Mouse (Mus musculus) kidney, postnatal 0 days (tissue): ENCODE measurements around the gene Foxn1. TPM values are rescaled to one million over a fixed set of nuclear protein-coding genes. Genes with fewer than 3 reads are reported as not detected.
A peak's percentile ranks its signal among the peaks of the same experiment; 100 is the strongest.

Experiments used
- ATAC-seq: fragments of 200-750 bp; cut with Nextera tagmentation; replicated peaks from 2 replicates; pipeline ENCODE4 v1.8.0; 2017; ENCODE audit warnings: low read depth, moderate number of reproducible peaks, moderate TSS enrichment, moderate library complexity; ENCODE audit not compliant: low FRiP score
- DNase-seq: peaks from one replicate; pipeline ENCODE4 v3.0.0-alpha.2; 2016; ENCODE audit warnings: low spot score
- H3K27ac ChIP-seq: fragments of 300-500 bp; sonication (generic); 2 replicates; pipeline ENCODE4 v1.5.1; 2014; ENCODE audit warnings: mild to moderate bottlenecking
- H3K27me3 ChIP-seq: fragments of 300-500 bp; sonication (generic); 2 replicates; pipeline ENCODE4 v1.6.1; 2014; ENCODE audit warnings: low read length, mixed read lengths; ENCODE audit not compliant: insufficient read depth
- H3K36me3 ChIP-seq: fragments of 300-500 bp; sonication (generic); 2 replicates; pipeline ENCODE4 v1.6.1; 2014; ENCODE audit warnings: low read length, mixed read lengths; ENCODE audit not compliant: insufficient read depth
- H3K4me1 ChIP-seq: fragments of 300-500 bp; sonication (generic); replicated peaks from 2 replicates; pipeline ENCODE4 v1.6.1; 2014; ENCODE audit warnings: antibody characterized with exemption, low read length, mixed read lengths; ENCODE audit not compliant: insufficient read depth
- H3K4me2 ChIP-seq: fragments of 300-500 bp; sonication (generic); 2 replicates; pipeline ENCODE4 v1.6.1; 2014; ENCODE audit warnings: mild to moderate bottlenecking, low read length, moderate library complexity, mixed read lengths
- H3K4me3 ChIP-seq: fragments of 300-500 bp; sonication (generic); replicated peaks from 2 replicates; pipeline ENCODE4 v1.5.1; 2014; ENCODE audit warnings: low read depth, low read length
- H3K9ac ChIP-seq: fragments of 300-500 bp; sonication (generic); 2 replicates; pipeline ENCODE4 v1.6.1; 2014; ENCODE audit warnings: low read depth, low read length
- H3K9me3 ChIP-seq: fragments of 300-500 bp; sonication (generic); replicated peaks from 2 replicates; pipeline ENCODE4 v1.6.1; 2016; ENCODE audit warnings: low read length, inconsistent platforms, mixed read lengths
- CTCF ChIP-seq: IDR thresholded peaks from 2 replicates; pipeline ENCODE4 v1.5.1; 2016; ENCODE audit warnings: antibody characterized with exemption, low read depth, mild to moderate bottlenecking, moderate library complexity
- WGBS: fragments of 180-500 bp; shearing (Covaris S2); extraction: QIAGEN DNeasy Blood & Tissue Kit; methylation state at CpG from one replicate; pipeline ENCODE4 v1.1.7; 2014; 5-methylcytosine and 5-hydroxymethylcytosine counted together
- polyA plus RNA-seq: library from polyadenylated mRNA; unstranded; fragments of >200 nt; fragmentation: Nextera tagmentation; extraction: Ambion mirVana; gene quantifications from 2 replicates; pipeline ENCODE4 v1.2.1, GENCODE M21; 2015

Foxn1 gene
- polyA plus RNA-seq, 1 experiment from 2014 or later, result not detected

DNA sequence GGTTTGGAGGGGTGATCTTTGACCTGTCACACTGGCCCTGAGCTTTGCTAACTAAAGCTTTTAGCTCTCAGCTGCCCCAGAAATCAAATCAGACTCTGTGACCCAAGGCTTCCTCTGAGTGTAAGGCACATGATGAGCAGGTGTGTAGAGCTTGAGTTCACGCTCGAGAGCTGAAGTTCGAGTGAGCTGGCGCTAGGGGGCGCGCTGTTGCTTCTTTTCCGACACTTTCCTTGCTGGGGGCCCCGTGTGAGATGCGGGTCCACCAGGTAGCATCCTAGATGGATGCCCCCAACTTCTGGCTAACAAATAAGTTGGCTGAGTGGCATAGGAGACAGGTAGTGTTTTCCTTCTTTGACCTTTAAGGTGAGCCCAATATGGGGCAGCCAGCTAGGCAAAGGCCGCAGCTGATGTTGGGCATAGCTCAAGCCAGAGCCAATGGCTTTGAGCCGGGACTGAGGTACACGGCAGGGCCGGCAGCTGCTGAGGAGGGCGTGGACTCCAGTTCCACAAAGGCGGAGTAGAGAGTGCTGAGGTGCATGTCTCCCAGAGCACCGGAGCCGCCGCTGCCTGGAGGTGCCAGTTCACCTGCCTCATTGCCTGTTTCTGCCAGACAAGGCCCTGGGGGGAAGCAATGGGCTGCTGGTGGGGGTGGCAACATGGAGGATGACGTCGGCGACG lies 27.9 kb downstream of the Foxn1 start:
- no peak for ATAC-seq
- no peaks in the 10 kb centered on the region for H3K9me3 ChIP-seq
- 19% methylated on average over 22 of the region's 22 CpGs for WGBS
- peak; percentile 69 for TF ChIP-seq CTCF
- no peaks in the 10 kb centered on the region for H3K27me3 ChIP-seq
- DNase-seq, result peak; percentile 42
- H3K36me3 ChIP-seq, result no peaks in the 10 kb centered on the region
- H3K4me2 ChIP-seq, result no peak overlapping the region
- H3K9ac ChIP-seq, result no peak overlapping the region
- H3K4me3 ChIP-seq, result no peak overlapping the region
- H3K27ac ChIP-seq, result no peak overlapping the region
- 0 out of 2 replicates have a peak, but pooled peaks cover 5% of the 10 kb centered on the region for H3K4me1 ChIP-seq

DNA sequence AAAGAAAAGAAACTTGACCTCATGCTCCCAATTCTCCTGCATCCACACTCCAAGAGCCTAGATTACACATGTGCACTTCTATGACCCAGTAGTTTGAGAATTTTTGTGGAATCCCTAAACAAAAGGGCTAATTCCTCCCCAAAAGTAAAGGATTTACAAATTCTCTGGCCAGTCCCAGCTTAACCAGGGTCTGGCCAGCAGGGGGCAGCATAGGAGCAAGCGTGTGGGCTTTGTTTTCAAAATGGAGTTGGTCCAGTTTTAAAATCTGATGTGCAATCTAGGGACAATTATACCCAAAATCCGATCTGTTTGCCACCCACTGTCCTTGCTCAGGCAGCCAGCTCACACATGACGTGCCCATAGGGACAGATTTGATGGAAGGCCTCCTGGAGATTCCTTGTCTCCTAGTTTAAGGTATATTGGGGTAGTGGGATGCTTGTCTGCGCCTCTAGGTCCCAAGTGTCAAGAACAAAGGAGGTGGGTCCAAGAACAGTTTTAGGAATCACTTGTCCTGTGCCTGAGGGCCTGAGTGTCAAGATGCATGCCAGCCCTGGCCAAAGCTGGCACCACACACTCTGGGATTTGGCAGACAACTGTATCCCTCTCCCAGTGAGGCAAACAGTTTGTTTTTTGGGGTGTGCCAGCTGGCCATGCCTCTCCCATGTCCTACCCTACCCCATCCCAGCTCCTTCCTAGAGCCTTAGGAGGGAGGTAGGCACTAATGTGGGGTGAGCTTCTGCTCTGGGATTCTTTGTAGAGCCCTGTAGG lies 30.7 kb downstream of the Foxn1 start:
- no peak for ATAC-seq
- no peak overlapping the region for H3K4me3 ChIP-seq
- H3K9me3 ChIP-seq, result no peaks in the 10 kb centered on the region
- H3K9ac ChIP-seq, result no peak overlapping the region
- H3K27me3 ChIP-seq, result no peaks in the 10 kb centered on the region
- H3K4me2 ChIP-seq, result no peak overlapping the region
- peak; percentile 70 for DNase-seq
- no peaks in the 10 kb centered on the region for H3K36me3 ChIP-seq
- 37% methylated on average over 4 of the region's 4 CpGs for WGBS
- no peak overlapping the region for H3K27ac ChIP-seq
- no peaks in the 10 kb centered on the region for H3K4me1 ChIP-seq
- peak; percentile 93 for TF ChIP-seq CTCF

DNA sequence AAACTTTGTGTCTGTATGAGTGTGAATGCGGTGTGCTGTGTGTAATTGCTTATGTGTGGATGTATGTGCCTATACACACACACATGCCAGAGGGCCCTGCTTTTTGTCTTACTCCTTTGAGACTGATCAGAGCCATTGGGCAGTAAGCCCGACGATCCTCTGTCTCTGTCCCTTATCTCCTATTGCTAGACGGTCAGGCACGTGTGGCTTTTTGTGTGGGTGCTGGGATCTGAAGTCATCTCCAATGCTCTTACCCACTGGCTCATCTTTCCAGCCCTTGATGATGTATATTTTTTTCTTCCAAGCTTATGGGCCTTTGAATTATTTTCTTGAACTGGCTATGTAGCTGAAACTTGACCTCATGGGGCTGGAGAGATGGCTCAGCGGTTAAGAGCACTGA lies 31.5 kb downstream of the Foxn1 start:
- no peak for TF ChIP-seq CTCF
- Histone ChIP-seq H3K4me2 (no peak overlapping the region), H3K36me3 (no peaks in the 10 kb centered on the region), H3K4me1 (no peaks in the 10 kb centered on the region), H3K4me3 (no peak overlapping the region), H3K27me3 (no peaks in the 10 kb centered on the region), H3K9ac (no peak overlapping the region), H3K9me3 (no peaks in the 10 kb centered on the region), H3K27ac (no peak overlapping the region)
- DNase-seq, result no peak
- WGBS, result 87% methylated on average over 6 of the region's 6 CpGs
- ATAC-seq, result no peak

DNA sequence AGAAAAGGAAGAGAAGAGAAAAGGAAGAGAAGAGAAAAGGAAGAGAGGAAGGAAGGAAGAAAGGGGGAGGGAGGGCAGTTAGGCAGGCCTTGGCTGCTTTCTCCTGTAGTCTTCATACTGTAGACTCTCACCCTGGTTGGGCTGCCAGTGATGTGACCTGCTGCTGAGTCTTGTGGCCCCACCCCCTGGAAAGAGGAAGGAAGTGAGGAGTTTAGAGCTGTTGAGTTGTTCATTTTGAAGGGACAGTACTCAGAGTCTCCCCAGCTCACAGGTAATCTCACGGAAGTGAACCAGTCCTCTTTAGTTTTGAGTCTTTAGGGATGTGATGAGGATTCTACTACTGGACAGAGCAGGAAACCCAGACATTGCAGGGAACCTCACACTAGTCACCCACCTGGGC lies 33.3 kb downstream of the Foxn1 start:
- no peak for TF ChIP-seq CTCF
- 85% methylated on average over 1 of the region's 1 CpGs for WGBS

DNA sequence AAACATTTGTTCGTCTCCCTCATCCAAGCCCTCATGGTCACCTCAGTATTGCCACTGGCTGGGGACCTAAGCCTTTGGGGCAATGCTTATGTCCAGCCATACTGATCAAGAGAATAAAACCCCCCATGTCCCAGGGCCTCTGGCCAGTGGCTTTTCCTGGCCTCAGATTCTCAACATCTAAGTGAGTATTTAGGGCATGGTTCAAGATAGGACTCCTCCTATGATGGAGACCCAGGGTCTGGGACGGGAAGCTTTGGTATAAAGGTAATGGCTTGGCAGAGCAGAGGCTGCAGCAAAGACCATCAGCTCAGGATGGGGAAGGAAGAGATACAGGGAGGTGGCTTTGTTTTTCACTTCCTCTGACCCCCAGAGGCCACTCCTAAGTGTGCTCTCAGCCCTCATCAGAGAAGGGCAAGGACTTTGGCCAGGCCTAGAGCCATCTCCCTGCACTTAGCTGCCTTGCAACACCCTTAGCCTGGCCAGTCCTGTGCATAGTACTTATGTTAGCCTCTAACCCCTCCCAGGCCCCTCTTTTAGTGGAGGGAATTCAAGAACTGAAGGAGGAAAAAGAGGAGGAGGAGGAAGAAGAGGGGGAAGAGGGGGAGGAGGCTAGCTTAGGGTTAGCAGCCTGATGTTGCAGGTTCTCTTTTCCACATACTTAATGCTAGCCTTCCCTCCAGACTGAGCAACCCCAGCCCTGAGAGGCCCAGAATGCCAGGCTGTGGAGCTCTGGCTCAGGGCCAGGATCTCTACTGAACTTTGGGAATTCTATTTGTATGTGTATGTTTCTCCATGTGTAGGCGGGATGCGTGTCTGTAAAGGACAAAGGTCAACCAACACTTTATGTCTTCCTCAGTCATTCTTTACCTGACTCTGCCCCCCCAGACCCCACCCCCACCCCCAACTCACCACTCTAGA lies 36.7 kb downstream of the Foxn1 start:
- Histone ChIP-seq H3K9ac (no peak overlapping the region), H3K4me3 (no peak overlapping the region), H3K27me3 (no peaks in the 10 kb centered on the region), H3K27ac (0 out of 2 replicates have a peak overlapping the region, but pooled peaks have one; percentile 1), H3K36me3 (0 out of 2 replicates have a peak, but pooled peaks cover 3% of the 10 kb centered on the region), H3K9me3 (no peaks in the 10 kb centered on the region), H3K4me1 (peaks cover 4% of the 10 kb centered on the region; the same call in 1 of the 2 replicates), H3K4me2 (no peak overlapping the region)
- no peak for TF ChIP-seq CTCF
- 66% methylated on average over 4 of the region's 4 CpGs for WGBS
- ATAC-seq (no peak), DNase-seq (no peak)

More for the DNA sequence above, 33.3 kb downstream of the Foxn1 start:
- Histone ChIP-seq H3K4me3 (no peak overlapping the region), H3K27me3 (no peaks in the 10 kb centered on the region), H3K9ac (no peak overlapping the region), H3K4me2 (no peak overlapping the region), H3K4me1 (no peaks in the 10 kb centered on the region), H3K9me3 (no peaks in the 10 kb centered on the region), H3K36me3 (0 out of 2 replicates have a peak, but pooled peaks cover 3% of the 10 kb centered on the region), H3K27ac (no peak overlapping the region)
- ATAC-seq, result no peak
- DNase-seq, result no peak

DNA sequence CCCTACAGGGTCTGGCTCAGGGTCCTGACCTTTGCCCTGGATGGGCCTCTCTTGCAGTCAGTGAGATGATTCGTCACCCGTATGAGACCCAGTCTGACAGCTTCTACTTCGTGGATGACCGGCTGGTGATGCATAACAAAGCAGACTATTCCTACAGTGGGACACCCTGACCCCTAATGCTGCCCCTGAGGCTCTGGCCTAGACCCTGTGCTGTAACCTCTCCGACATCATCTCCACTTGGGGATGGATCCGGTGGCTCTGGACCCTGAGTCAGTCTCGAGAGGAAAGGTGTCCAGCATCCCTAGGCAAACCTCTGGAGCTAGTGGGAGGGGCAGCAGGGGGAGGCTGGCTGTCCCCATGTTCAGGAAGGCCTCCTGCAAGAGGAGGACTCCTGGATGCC lies 37.9 kb downstream of the Foxn1 start:
- Histone ChIP-seq H3K4me3 (no peak overlapping the region), H3K9me3 (no peaks in the 10 kb centered on the region), H3K27ac (no peak overlapping the region), H3K36me3 (0 out of 2 replicates have a peak, but pooled peaks cover 3% of the 10 kb centered on the region), H3K4me2 (no peak overlapping the region), H3K4me1 (peaks cover 11% of the 10 kb centered on the region; the same call in 1 of the 2 replicates), H3K9ac (no peak overlapping the region), H3K27me3 (no peaks in the 10 kb centered on the region)
- no peak for TF ChIP-seq CTCF
- DNase-seq (no peak), ATAC-seq (no peak)
- 48% methylated on average over 7 of the region's 7 CpGs for WGBS
